Mouse (Mus musculus) midbrain, embryonic 11.5 days (tissue): ENCODE results near the gene Runx2. TPM values are rescaled to one million over a fixed set of nuclear protein-coding genes. Genes with fewer than 3 reads are reported as not detected.

Source experiments
- ATAC-seq: fragments of 200-750 bp; cut with Nextera tagmentation; 2 replicates; pipeline ENCODE4 v1.8.0; 2017; ENCODE audit warnings: moderate TSS enrichment, moderate library complexity; ENCODE audit not compliant: low FRiP score
- DNase-seq: peaks from one replicate; pipeline ENCODE4 v3.0.0; 2015; ENCODE audit warnings: low spot score; ENCODE audit errors: missing footprints
- H3K27ac ChIP-seq: fragments of 300-500 bp; sonication (generic); 2 replicates; pipeline ENCODE4 v1.5.1; 2014; ENCODE audit warnings: low read depth, low read length
- H3K27me3 ChIP-seq: fragments of 300-500 bp; sonication (generic); 2 replicates; pipeline ENCODE4 v1.6.1; 2014; ENCODE audit warnings: mild to moderate bottlenecking, low read length, moderate library complexity, mixed read lengths; ENCODE audit not compliant: control insufficient read depth, insufficient read depth
- H3K36me3 ChIP-seq: fragments of 300-500 bp; sonication (generic); 2 replicates; pipeline ENCODE4 v1.6.1; 2014; ENCODE audit warnings: mild to moderate bottlenecking, low read length, moderate library complexity, mixed read lengths; ENCODE audit not compliant: control insufficient read depth, insufficient read depth
- H3K4me1 ChIP-seq: fragments of 300-500 bp; sonication (generic); 2 replicates; pipeline ENCODE4 v1.6.1; 2014; ENCODE audit warnings: low read length; ENCODE audit not compliant: control insufficient read depth, insufficient read depth
- H3K4me2 ChIP-seq: fragments of 300-500 bp; sonication (generic); 2 replicates; pipeline ENCODE4 v1.6.1; 2014; ENCODE audit warnings: mild to moderate bottlenecking, moderate library complexity
- H3K4me3 ChIP-seq: fragments of 300-500 bp; sonication (generic); 2 replicates; pipeline ENCODE4 v1.5.1; 2014; ENCODE audit warnings: low read depth, low read length
- H3K9ac ChIP-seq: fragments of 300-500 bp; sonication (generic); 2 replicates; pipeline ENCODE4 v1.6.1; 2014; ENCODE audit warnings: low read length
- H3K9me3 ChIP-seq: fragments of 300-500 bp; sonication (generic); 2 replicates; pipeline ENCODE4 v1.6.1; 2016; ENCODE audit warnings: low read length; ENCODE audit not compliant: control insufficient read depth
- WGBS: fragments of 180-500 bp; shearing (Covaris S2); extraction: QIAGEN DNeasy Blood & Tissue Kit; methylation state at CpG from one replicate; pipeline ENCODE4 v1.1.7; 2014; 5-methylcytosine and 5-hydroxymethylcytosine counted together
- polyA plus RNA-seq: library from polyadenylated mRNA; unstranded; fragments of >200 nt; fragmentation: Nextera tagmentation; extraction: Ambion mirVana; gene quantifications from 2 replicates; pipeline ENCODE4 v1.2.1, GENCODE M21; 2014

The Runx2 gene
- polyA plus RNA-seq, 1 experiment from 2014 or later = 0.46 TPM

GRCm38 (mm10) chr17:44690410-44691035, 124.1 kb downstream of the Runx2 start:
- Histone ChIP-seq H3K4me2 (no peak overlapping the region), H3K9me3 (no peaks in the 10 kb centered on the region), H3K27ac (no peak overlapping the region), H3K9ac (no peak overlapping the region), H3K4me1 (no peaks in the 10 kb centered on the region; the same call in 1 of the 2 replicates), H3K36me3 (no peaks in the 10 kb centered on the region), H3K4me3 (no peak overlapping the region), H3K27me3 (no peaks in the 10 kb centered on the region)
- 84% methylated on average over 5 of the region's 5 CpGs for WGBS
- ATAC-seq = no peak
- DNase-seq = no peak

GRCm38 (mm10) chr17:44688306-44688705, 126.3 kb downstream of the Runx2 start:
- H3K27ac ChIP-seq = no peak overlapping the region
- WGBS = 74% methylated on average over 2 of the region's 2 CpGs
- DNase-seq (no peak), ATAC-seq (no peak)
- no peaks in the 10 kb centered on the region for H3K36me3 ChIP-seq
- H3K4me3 ChIP-seq = no peak overlapping the region
- H3K4me1 ChIP-seq = no peaks in the 10 kb centered on the region; the same call in 1 of the 2 replicates
- no peak overlapping the region for H3K9ac ChIP-seq
- no peaks in the 10 kb centered on the region; the same call in 1 of the 2 replicates for H3K9me3 ChIP-seq
- H3K27me3 ChIP-seq = no peaks in the 10 kb centered on the region; the same call in 1 of the 2 replicates
- no peak overlapping the region for H3K4me2 ChIP-seq

- H3K27me3 ChIP-seq = no peaks in the 10 kb centered on the region; the same call in 1 of the 2 replicates
- WGBS = 40% methylated on average over 7 of the region's 7 CpGs
- no peaks in the 10 kb centered on the region for H3K36me3 ChIP-seq
- no peak overlapping the region for H3K4me2 ChIP-seq
- H3K4me1 ChIP-seq = no peaks in the 10 kb centered on the region; the same call in 1 of the 2 replicates
- no peak overlapping the region for H3K4me3 ChIP-seq
- H3K9ac ChIP-seq = no peak overlapping the region
- H3K27ac ChIP-seq = no peak overlapping the region
- ATAC-seq (no peak), DNase-seq (no peak)
- H3K9me3 ChIP-seq = no peaks in the 10 kb centered on the region; the same call in 1 of the 2 replicates
These were observed 129.1 kb downstream of the Runx2 start for GRCm38 (mm10) chr17:44685514-44685913.

DNA sequence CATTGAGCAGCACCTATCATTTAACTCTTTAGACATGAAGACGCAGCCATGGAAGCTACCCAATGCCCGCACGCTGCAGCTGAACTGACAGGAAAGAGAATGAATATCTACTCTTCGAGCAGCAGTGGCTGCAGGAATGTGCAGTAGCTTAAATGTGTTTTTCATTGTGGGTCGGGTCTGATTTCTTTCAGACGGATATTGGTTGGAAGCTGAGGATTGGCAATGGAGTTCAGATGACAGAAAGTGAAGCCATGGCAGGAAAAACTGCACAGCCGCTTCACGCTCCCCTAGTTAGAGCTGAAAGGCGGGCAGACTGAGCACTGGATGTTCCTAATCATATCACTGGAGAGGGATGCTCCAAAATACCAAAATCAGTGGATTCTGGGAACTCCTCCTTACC, 131.6 kb downstream of the Runx2 start:
- DNase-seq = no peak

GRCm38 (mm10) chr17:44677782-44678181, 136.8 kb downstream of the Runx2 start:
- Histone ChIP-seq H3K4me1 (no peaks in the 10 kb centered on the region), H3K4me3 (no peak overlapping the region), H3K27me3 (no peaks in the 10 kb centered on the region), H3K4me2 (no peak overlapping the region), H3K9ac (no peak overlapping the region), H3K9me3 (no peaks in the 10 kb centered on the region), H3K27ac (no peak overlapping the region), H3K36me3 (no peaks in the 10 kb centered on the region)
- DNase-seq (no peak), ATAC-seq (no peak)
- WGBS = 81% methylated on average over 7 of the region's 7 CpGs

More for the DNA sequence above, 131.6 kb downstream of the Runx2 start:
- Histone ChIP-seq H3K4me1 (no peaks in the 10 kb centered on the region; the same call in 1 of the 2 replicates), H3K27ac (no peak overlapping the region), H3K36me3 (no peaks in the 10 kb centered on the region), H3K9me3 (no peaks in the 10 kb centered on the region; the same call in 1 of the 2 replicates), H3K4me2 (no peak overlapping the region), H3K4me3 (no peak overlapping the region), H3K27me3 (no peaks in the 10 kb centered on the region; the same call in 1 of the 2 replicates), H3K9ac (no peak overlapping the region)
- WGBS = 85% methylated on average over 9 of the region's 9 CpGs
- ATAC-seq = no peak

GRCm38 (mm10) chr17:44672806-44673205, 141.8 kb downstream of the Runx2 start:
- WGBS = 63% methylated on average over 7 of the region's 7 CpGs
- Histone ChIP-seq H3K4me2 (no peak overlapping the region), H3K9ac (no peak overlapping the region), H3K4me1 (peaks cover 6% of the 10 kb centered on the region), H3K27me3 (peaks cover 9% of the 10 kb centered on the region; the same call in 1 of the 2 replicates), H3K9me3 (no peaks in the 10 kb centered on the region), H3K36me3 (no peaks in the 10 kb centered on the region), H3K4me3 (no peak overlapping the region), H3K27ac (no peak overlapping the region)
- no peak for DNase-seq
- ATAC-seq = no peak

GRCm38 (mm10) chr17:44671946-44672692, 142.5 kb downstream of the Runx2 start:
- 89% methylated on average over 16 of the region's 16 CpGs for WGBS
- H3K4me1 ChIP-seq = peaks cover 6% of the 10 kb centered on the region
- H3K4me2 ChIP-seq = no peak overlapping the region
- DNase-seq = no peak
- no peak overlapping the region for H3K9ac ChIP-seq
- ATAC-seq = no peak
- no peaks in the 10 kb centered on the region for H3K36me3 ChIP-seq
- no peak overlapping the region for H3K4me3 ChIP-seq
- no peaks in the 10 kb centered on the region for H3K9me3 ChIP-seq
- no peak overlapping the region for H3K27ac ChIP-seq
- H3K27me3 ChIP-seq = peaks cover 12% of the 10 kb centered on the region; the same call in 1 of the 2 replicates

DNA sequence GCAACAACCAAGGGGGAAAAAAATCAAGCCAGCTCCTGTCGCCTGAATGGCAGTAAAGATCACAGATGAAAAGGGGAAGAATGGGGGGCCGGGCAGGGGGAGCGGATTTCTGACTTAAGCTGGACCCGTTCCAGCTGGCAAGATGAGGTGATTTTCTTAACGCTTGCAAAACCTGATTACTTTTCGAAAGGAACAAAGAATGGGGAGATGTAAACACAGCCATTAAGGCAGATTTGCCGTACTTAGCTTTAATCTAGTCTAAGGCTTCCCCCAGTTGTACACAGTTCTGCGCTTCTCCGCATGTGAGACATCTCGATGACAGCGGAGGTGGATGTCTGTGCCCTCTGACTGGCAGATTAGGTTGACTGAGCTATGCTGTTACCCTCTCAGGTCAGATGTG, 144.6 kb downstream of the Runx2 start:
- H3K27me3 ChIP-seq = peaks cover 12% of the 10 kb centered on the region; the same call in 1 of the 2 replicates
- WGBS = 18% methylated on average over 11 of the region's 11 CpGs
- no peak for ATAC-seq

DNA sequence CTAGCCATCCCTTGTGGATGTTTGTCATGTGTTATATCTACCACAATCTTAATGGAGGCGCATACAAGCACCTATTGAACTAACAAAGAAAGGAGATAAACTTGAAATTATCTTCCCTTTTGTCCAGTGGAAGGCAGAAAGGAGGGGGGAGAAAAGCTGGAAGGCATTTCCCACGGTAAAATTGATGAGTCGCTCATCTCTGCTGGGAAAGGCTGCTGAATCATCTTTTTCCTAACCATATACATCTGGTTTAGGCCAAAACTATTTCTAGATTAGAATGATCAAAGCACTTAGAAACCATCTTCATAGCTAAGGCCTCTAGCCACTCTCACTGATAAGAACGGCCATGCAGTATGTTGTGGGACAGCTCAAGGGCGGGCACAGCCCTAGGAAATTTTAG, 147.3 kb downstream of the Runx2 start:
- no peak overlapping the region for H3K4me2 ChIP-seq
- no peak overlapping the region for H3K9ac ChIP-seq
- no peak overlapping the region for H3K4me3 ChIP-seq
- ATAC-seq = no peak
- 89% methylated on average over 5 of the region's 5 CpGs for WGBS
- H3K27ac ChIP-seq = no peak overlapping the region
- peaks cover 6% of the 10 kb centered on the region for H3K4me1 ChIP-seq
- peak; percentile 4 for DNase-seq
- H3K27me3 ChIP-seq = peaks cover 12% of the 10 kb centered on the region; the same call in 1 of the 2 replicates
- no peaks in the 10 kb centered on the region for H3K36me3 ChIP-seq
- H3K9me3 ChIP-seq = no peaks in the 10 kb centered on the region

More for the DNA sequence above, 144.6 kb downstream of the Runx2 start:
- Histone ChIP-seq H3K4me1 (peaks cover 6% of the 10 kb centered on the region), H3K9ac (0 out of 2 replicates have a peak overlapping the region, but pooled peaks have one; percentile 7), H3K4me2 (peak overlapping the region; percentile 21; the same call in 1 of the 2 replicates), H3K4me3 (no peak overlapping the region), H3K27ac (no peak overlapping the region), H3K36me3 (no peaks in the 10 kb centered on the region), H3K9me3 (no peaks in the 10 kb centered on the region)
- DNase-seq = peak; percentile 90
